Mouse (Mus musculus) lung, adult 2 months (tissue): Measurements from ENCODE around the gene Ak1. TPM values are rescaled to one million over a fixed set of nuclear protein-coding genes. Genes with fewer than 3 reads are reported as not detected.

Experiments
- DNase-seq: peaks from one replicate; pipeline ENCODE4 v3.0.0; 2022
- H3K4me1 ChIP-seq: fragments of 200-500 bp; 2 replicates; pipeline ENCODE4 v1.6.1; 2011; ENCODE audit warnings: low read length; ENCODE audit not compliant: control insufficient read depth, insufficient read depth
- H3K4me3 ChIP-seq: fragments of 200-500 bp; replicated peaks from 2 replicates; pipeline ENCODE3; 2011; ENCODE audit warnings: low read depth, mild to moderate bottlenecking, control low read depth, low read length; ENCODE audit errors: extremely low read depth
- CTCF ChIP-seq: fragments of 200-500 bp; IDR thresholded peaks from 2 replicates; pipeline ENCODE4 v1.5.1; 2011; ENCODE audit warnings: mild to moderate bottlenecking, low read length, control low read depth; ENCODE audit not compliant: insufficient read depth
- POLR2A ChIP-seq: fragments of 200-500 bp; IDR thresholded peaks from 2 replicates; pipeline ENCODE4 v1.6.1; 2011; ENCODE audit warnings: low read depth, mild to moderate bottlenecking, control low read depth, low read length, borderline replicate concordance; ENCODE audit errors: extremely low read depth
- WGBS: fragments of 180-500 bp; shearing (Covaris S2); methylation state at CpG from one replicate; pipeline ENCODE4 v1.1.7; 2018; 5-methylcytosine and 5-hydroxymethylcytosine counted together
- polyA plus RNA-seq: library from polyadenylated mRNA; depleted of rRNA; stranded (reverse); fragments of >200 nt; gene quantifications from 2 replicates; pipeline ENCODE4 v1.2.3, GENCODE M21; 2012; rRNA removed

Ak1 gene
- 27.6 and 65.9 TPM in 2 replicates for polyA plus RNA-seq

DNA sequence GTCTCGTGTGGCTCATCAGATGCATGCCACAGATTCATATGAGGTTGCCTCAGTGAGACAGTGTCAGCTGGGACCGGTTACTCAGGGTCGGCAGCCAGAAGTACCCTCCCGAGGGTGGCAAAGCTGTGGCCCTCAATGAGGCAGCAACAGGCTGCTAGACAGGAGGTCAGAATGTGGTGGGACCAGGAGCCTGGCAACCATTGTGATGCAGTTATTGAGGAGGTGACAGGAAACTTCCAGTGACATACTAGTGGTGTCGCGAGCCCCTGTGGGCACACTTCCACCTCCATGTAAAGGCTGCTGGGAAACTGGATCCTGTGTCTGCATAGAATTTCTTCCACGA lies at the start of gene Ak1:
TSS of gene Ak1 (plus strand) at position 242 of the 343 bp plus-strand sequence.
- Histone ChIP-seq H3K4me3 (no peak within 1 kb of the TSS), H3K4me1 (peaks cover 17% of the 10 kb centered on the region)
- no peak for TF ChIP-seq POLR2A
- DNase-seq, result no peak
- 18% methylated on average over 7 of the region's 7 CpGs for WGBS

DNA sequence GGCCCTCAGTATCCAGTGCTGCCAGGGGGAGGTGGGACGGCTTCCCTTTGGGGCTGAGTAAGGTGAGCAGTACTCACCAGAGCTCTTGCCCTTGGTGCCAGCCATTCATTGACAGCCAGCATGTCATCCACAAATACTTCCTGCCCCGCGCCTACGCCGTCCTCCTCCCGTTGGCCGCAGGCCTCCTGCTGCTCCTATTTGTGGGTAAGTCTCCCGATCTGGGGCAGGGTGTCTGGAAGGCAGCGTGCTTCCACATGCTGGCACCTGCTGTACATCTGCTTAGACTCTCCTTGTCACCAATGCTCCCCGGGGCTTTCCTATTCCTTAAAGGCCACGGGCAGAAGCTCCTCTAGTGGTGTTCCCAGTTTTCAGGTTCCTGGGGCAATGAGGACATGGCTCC lies 49.4 kb upstream of the Ak1 start:
- Histone ChIP-seq H3K4me3 (no peak overlapping the region), H3K4me1 (peaks cover 3% of the 10 kb centered on the region; the same call in 1 of the 2 replicates)
- TF ChIP-seq POLR2A (no peak), CTCF (no peak)
- DNase-seq, result no peak
- WGBS, result 88% methylated on average over 11 of the region's 11 CpGs

- TF ChIP-seq CTCF (no peak), POLR2A (no peak)
- WGBS, result 73% methylated on average over 6 of the region's 6 CpGs
- DNase-seq, result no peak
- Histone ChIP-seq H3K4me1 (peaks cover 3% of the 10 kb centered on the region; the same call in 1 of the 2 replicates), H3K4me3 (no peak within 1 kb of the TSS)
Measured at GRCm38 (mm10) chr2:32574497-32574896, 47.1 kb upstream of the Ak1 start, which contains the start of gene Pip5kl1. Gene Pip5kl1 (plus strand): TSS chr2:32574797.

DNA sequence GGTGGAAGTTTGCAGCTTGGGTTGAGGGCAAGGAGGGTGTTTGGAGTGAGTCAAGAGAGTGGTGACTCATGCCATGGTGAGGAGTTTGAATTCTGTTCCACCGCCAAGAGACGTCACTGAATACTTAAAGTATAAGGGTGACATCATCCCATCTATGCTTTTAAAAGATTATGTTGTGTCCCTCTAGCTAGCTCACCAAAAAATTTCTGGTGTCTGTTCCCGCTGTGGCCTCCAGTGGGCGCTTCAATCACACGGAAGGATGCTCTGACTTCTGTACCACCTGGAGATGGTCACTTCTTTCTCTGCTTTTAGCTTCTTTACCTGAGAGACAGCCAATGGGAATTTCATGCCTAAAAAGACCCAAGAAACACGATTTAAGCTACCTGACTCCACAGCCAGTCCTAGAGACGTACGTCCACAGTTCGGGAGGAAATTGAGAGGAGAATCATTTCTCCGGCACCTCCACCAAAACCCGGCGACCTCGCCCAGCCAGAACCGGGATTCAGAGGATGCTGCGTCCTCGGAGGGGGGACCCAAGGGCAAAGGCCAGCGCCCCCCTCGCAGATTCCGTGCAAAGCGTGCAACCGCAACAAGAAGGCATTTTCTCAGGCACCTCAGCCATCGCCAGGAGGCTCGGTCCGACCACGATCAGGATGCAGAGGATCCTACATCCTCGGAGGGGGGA lies 46.5 kb upstream of the Ak1 start:
- WGBS, result 3% methylated on average over 26 of the region's 26 CpGs
- DNase-seq, result no peak
- TF ChIP-seq CTCF (peak; percentile 85), POLR2A (no peak)
- peaks cover 3% of the 10 kb centered on the region; the same call in 1 of the 2 replicates for H3K4me1 ChIP-seq
- H3K4me3 ChIP-seq, result no peak overlapping the region

DNA sequence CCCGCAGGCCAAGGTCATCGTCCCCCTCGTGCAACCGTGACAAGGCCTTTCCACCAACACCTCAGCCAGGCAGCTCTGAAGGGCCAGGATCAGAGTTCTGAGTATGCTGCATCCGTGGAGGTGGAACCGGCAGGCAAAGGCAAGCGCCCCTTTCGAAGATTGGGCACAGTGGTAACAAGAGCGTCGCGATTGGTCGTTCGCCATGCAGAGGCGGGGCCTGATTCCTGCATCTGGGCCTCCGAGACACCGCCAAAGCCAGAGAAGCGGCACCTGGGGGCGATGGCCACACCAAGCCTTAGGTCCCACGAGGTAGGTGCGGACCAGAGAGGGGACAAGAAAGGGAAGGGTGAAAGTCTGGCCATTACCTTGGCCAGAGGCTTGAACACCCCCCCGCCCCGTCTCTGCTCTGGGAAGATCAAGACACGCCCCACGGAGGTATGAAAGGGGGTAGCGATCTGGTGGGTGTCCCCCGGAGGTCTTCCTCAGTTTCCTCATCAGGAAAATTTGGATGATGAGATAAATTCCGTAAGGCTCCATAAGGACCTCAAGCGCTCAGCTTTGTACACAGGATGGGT lies 45.9 kb upstream of the Ak1 start, which contains the start of gene 9430097D07Rik:
TSS of gene 9430097D07Rik (minus strand) at position 99 of the 575 bp plus-strand sequence.
- TF ChIP-seq CTCF, result no peak
- H3K4me3 ChIP-seq, result no peak within 1 kb of the TSS
- WGBS, result 19% methylated on average over 28 of the region's 28 CpGs
- H3K4me1 ChIP-seq, result peaks cover 3% of the 10 kb centered on the region; the same call in 1 of the 2 replicates
- no peak for DNase-seq

DNA sequence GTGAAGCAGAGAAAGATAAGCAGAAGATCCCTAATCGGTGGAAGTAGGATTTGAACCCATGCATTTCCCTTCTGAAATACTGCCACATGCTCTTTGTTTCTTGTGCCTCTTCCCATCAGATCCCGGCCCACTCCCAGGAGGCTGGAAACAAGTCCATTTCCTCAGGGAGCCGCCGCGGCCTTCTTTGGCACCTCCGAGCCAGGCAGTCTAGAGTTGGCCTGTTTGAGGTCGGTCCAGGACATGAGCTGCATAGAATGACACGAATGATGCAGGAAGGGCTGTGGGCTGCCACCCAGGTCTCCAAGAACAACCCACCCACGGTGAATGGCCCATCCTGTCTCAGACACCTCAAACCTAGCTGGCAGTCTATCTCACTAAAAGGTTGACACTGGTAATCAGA lies 45.0 kb upstream of the Ak1 start:
- DNase-seq, result no peak
- Histone ChIP-seq H3K4me3 (no peak overlapping the region), H3K4me1 (peaks cover 3% of the 10 kb centered on the region; the same call in 1 of the 2 replicates)
- TF ChIP-seq CTCF (no peak), POLR2A (no peak)
- 78% methylated on average over 9 of the region's 9 CpGs for WGBS

DNA sequence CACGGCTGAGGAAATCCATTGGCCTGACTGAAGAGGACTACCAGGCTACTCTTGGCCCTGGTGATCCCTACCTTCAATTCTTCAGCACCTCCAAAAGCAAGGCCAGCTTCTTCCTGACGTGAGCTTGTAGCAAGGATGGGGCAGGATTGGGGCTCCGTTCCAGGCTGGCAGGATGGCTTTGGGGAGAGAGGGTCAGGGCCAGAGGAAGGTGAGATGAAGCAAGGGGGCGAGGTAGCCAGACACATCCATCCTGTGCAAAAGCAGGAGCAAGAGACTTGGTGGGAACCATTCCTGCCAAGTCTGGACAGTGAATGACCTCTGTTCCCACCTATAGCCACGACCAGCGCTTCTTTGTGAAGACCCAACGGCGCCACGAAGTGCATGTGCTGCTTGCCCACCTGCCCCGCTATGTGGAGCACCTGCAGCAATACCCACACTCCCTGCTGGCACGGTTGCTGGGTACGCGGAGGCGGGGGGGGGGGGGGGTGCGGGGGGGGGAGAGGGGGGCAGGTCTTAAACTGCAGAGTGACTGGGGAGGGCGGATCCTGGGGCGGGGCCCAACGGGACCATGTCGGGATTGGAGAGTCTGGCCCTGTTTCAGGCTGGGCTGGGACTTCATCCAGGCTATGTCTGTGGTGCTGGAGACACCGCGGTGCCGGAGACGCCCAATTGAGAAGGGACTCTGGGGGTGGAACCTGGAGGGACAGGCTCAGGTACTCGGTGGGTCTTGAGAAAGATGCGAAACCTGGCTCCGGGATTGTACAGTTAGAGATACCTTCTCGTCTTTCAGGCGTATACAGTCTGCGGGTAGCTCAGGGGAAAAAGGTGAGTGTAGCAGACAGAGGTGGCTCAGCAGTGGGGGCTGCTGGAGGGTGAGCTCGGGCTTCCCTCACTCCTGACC lies 43.2 kb upstream of the Ak1 start:
- DNase-seq, result no peak
- WGBS, result 38% methylated on average over 25 of the region's 30 CpGs
- H3K4me1 ChIP-seq, result peaks cover 4% of the 10 kb centered on the region

GRCm38 (mm10) chr2:32581450-32582095 lies 40.0 kb upstream of the Ak1 start:
- no peak for TF ChIP-seq POLR2A
- TF ChIP-seq CTCF, result no peak
- Histone ChIP-seq H3K4me1 (peaks cover 4% of the 10 kb centered on the region), H3K4me3 (no peak overlapping the region)
- DNase-seq, result peak; percentile 62
- WGBS, result 39% methylated on average over 19 of the region's 19 CpGs

More for the DNA sequence above, 43.2 kb upstream of the Ak1 start:
- TF ChIP-seq CTCF (no peak), POLR2A (no peak)
- H3K4me3 ChIP-seq, result no peak overlapping the region
